Mouse (Mus musculus): ENCODE results near the gene Ass1.

DNA sequence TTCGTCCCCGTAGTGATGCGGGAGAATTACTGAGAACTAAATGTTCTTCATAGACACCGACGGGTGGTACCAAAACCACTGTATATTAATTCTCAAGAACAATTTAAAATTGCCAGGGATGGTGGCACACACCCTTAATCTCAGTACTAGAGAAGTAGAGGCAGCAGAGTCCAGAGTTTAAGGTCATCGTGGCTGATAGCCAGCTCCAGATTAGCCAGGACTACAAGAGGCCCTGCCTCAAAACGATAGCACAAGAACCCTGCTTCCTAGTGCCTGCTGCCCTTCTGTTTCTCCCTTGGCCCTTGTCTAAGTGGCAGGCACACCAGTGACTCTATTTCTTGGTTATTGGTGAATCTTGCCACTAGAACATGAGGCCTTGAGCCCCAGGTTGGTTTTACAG lies 9.1 kb upstream of the Ass1 start:
- TF ChIP-seq CTCF (IDR thresholded peaks at IDR 0.05; ENCODE audit: low read depth, low read length) = no peak
- TF ChIP-seq GATA1 (IDR thresholded peaks at IDR 0.05; ENCODE audit: borderline replicate concordance, low read length) = no peak
- TF ChIP-seq POLR2AphosphoS5 (IDR thresholded peaks at IDR 0.05; ENCODE audit: insufficient replicate concordance, low read depth, low read length) = no peak
- TF ChIP-seq TAL1 (conservative IDR thresholded peaks at IDR 0.05; ENCODE audit: low read depth, low read length) = no peak
